Mouse (Mus musculus): ENCODE measurements around the gene Clcn1.

The Clcn1 gene

DNA sequence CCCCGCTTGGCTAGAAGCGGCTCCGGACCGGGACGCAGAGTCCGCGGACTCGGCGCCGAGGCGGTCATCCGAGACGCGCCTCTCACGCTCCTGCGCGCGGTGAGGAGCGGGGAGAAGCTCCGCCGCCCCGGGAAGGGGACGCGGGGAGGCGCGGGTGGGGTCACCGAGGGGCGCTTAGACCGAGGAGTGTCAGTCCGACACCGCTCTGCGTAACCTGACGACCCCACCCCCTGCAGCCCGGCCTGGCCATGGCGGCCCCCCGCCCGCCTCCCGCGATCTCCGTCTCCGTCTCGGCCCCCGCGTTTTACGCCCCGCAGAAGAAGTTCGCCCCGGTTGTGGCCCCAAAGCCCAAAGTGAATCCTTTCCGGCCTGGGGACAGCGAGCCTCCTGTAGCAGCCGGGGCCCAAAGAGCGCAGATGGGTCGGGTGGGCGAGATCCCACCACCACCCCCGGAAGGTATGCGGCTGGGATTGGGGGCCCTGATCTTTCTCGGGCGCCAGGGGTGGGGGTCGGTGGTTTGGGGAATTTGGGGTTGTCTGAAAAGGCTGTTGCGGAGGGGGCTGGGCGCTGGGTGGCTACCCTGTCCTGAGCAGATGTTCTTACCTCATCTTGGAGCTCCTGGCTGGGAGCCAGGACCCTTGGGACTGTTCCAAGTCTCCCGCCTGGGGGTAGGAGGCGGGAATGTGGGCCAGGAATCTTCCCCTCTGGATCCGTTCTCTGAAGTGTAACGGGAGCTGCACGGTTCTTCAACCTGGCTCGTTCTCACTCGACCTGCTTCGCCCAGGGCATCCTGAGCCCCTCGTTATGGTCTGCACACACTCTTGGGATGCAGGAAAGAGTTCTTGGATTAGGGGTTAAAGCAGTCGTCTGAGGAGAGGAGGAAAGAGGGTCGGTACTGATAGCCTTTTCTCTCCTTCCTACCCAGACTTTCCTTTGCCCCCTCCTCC is 63.8 kb downstream of the Clcn1 start:
- no peaks in the 10 kb centered on the region for H3K9me3 ChIP-seq (ENCODE audit: low read length)
- H3K4me1 ChIP-seq (replicated peaks; ENCODE audit: low read depth, low read length): peaks cover 30% of the 10 kb centered on the region
- no peak for TF ChIP-seq POU5F1 (IDR thresholded peaks at IDR 0.05; ENCODE audit: borderline replicate concordance, low read length)
- no peak for TF ChIP-seq NANOG (IDR thresholded peaks at IDR 0.05; ENCODE audit: borderline replicate concordance, low read length)
- no peak for TF ChIP-seq CTCF (conservative IDR thresholded peaks at IDR 0.05; ENCODE audit: low read length)
- H3K4me3 ChIP-seq (replicated peaks; ENCODE audit: low read length): peak overlapping the region; percentile 85
- H3K36me3 ChIP-seq (ENCODE audit: insufficient read depth, low read length): no peaks in the 10 kb centered on the region; the same call in 1 of the 2 replicates
- peaks cover 64% of the 10 kb centered on the region for H3K27me3 ChIP-seq (ENCODE audit: insufficient read depth, low read length)

GRCm38 (mm10) chr6:42350968-42351775 is 64.7 kb downstream of the Clcn1 start:
- H3K9me3 ChIP-seq (ENCODE audit: low read length): no peaks in the 10 kb centered on the region
- peak overlapping the region; percentile 85 for H3K4me3 ChIP-seq (replicated peaks; ENCODE audit: low read length)
- TF ChIP-seq CTCF (conservative IDR thresholded peaks at IDR 0.05; ENCODE audit: low read length) (no peak), NANOG (IDR thresholded peaks at IDR 0.05; ENCODE audit: borderline replicate concordance, low read length) (no peak), POU5F1 (IDR thresholded peaks at IDR 0.05; ENCODE audit: borderline replicate concordance, low read length) (no peak)
- H3K36me3 ChIP-seq (ENCODE audit: insufficient read depth, low read length): peaks cover 7% of the 10 kb centered on the region
- H3K27me3 ChIP-seq (ENCODE audit: insufficient read depth, low read length): peaks cover 66% of the 10 kb centered on the region
- peaks cover 30% of the 10 kb centered on the region for H3K4me1 ChIP-seq (replicated peaks; ENCODE audit: low read depth, low read length)

GRCm38 (mm10) chr6:42351776-42352485 is 65.4 kb downstream of the Clcn1 start:
- no peak for TF ChIP-seq NANOG (IDR thresholded peaks at IDR 0.05; ENCODE audit: borderline replicate concordance, low read length)
- no peak for TF ChIP-seq POU5F1 (IDR thresholded peaks at IDR 0.05; ENCODE audit: borderline replicate concordance, low read length)
- TF ChIP-seq CTCF (conservative IDR thresholded peaks at IDR 0.05; ENCODE audit: low read length): no peak
- no peak overlapping the region for H3K4me3 ChIP-seq (replicated peaks; ENCODE audit: low read length)
- no peaks in the 10 kb centered on the region for H3K9me3 ChIP-seq (ENCODE audit: low read length)
- H3K4me1 ChIP-seq (replicated peaks; ENCODE audit: low read depth, low read length): peaks cover 34% of the 10 kb centered on the region
- peaks cover 71% of the 10 kb centered on the region for H3K27me3 ChIP-seq (ENCODE audit: insufficient read depth, low read length)
- peaks cover 12% of the 10 kb centered on the region for H3K36me3 ChIP-seq (ENCODE audit: insufficient read depth, low read length)

- Histone ChIP-seq H3K9me3 (ENCODE audit: low read length) (no peaks in the 10 kb centered on the region), H3K4me1 (replicated peaks; ENCODE audit: low read depth, low read length) (peaks cover 39% of the 10 kb centered on the region), H3K4me3 (replicated peaks; ENCODE audit: low read length) (no peak overlapping the region), H3K27me3 (ENCODE audit: insufficient read depth, low read length) (peaks cover 73% of the 10 kb centered on the region), H3K36me3 (ENCODE audit: insufficient read depth, low read length) (peaks cover 16% of the 10 kb centered on the region)
- no peak for TF ChIP-seq POU5F1 (IDR thresholded peaks at IDR 0.05; ENCODE audit: borderline replicate concordance, low read length)
- no peak for TF ChIP-seq CTCF (conservative IDR thresholded peaks at IDR 0.05; ENCODE audit: low read length)
- TF ChIP-seq NANOG (IDR thresholded peaks at IDR 0.05; ENCODE audit: borderline replicate concordance, low read length): no peak
Measured at GRCm38 (mm10) chr6:42352486-42352846, 66.0 kb downstream of the Clcn1 start.

- Histone ChIP-seq H3K9me3 (ENCODE audit: low read length) (no peaks in the 10 kb centered on the region), H3K4me3 (replicated peaks; ENCODE audit: low read length) (no peak overlapping the region), H3K4me1 (replicated peaks; ENCODE audit: low read depth, low read length) (peaks cover 39% of the 10 kb centered on the region), H3K36me3 (ENCODE audit: insufficient read depth, low read length) (peaks cover 23% of the 10 kb centered on the region), H3K27me3 (ENCODE audit: insufficient read depth, low read length) (peaks cover 74% of the 10 kb centered on the region)
- TF ChIP-seq POU5F1 (IDR thresholded peaks at IDR 0.05; ENCODE audit: borderline replicate concordance, low read length) (no peak), CTCF (conservative IDR thresholded peaks at IDR 0.05; ENCODE audit: low read length) (no peak), NANOG (IDR thresholded peaks at IDR 0.05; ENCODE audit: borderline replicate concordance, low read length) (no peak)
Measured at GRCm38 (mm10) chr6:42353180-42353579, 66.7 kb downstream of the Clcn1 start.

GRCm38 (mm10) chr6:42354076-42355019 is 67.9 kb downstream of the Clcn1 start:
- Histone ChIP-seq H3K9me3 (ENCODE audit: low read length) (no peaks in the 10 kb centered on the region), H3K4me3 (replicated peaks; ENCODE audit: low read length) (no peak overlapping the region), H3K27me3 (ENCODE audit: insufficient read depth, low read length) (peaks cover 64% of the 10 kb centered on the region), H3K36me3 (ENCODE audit: insufficient read depth, low read length) (peaks cover 30% of the 10 kb centered on the region), H3K4me1 (replicated peaks; ENCODE audit: low read depth, low read length) (peaks cover 29% of the 10 kb centered on the region)
- no peak for TF ChIP-seq CTCF (conservative IDR thresholded peaks at IDR 0.05; ENCODE audit: low read length)
- TF ChIP-seq NANOG (IDR thresholded peaks at IDR 0.05; ENCODE audit: borderline replicate concordance, low read length): no peak
- TF ChIP-seq POU5F1 (IDR thresholded peaks at IDR 0.05; ENCODE audit: borderline replicate concordance, low read length): no peak

- Histone ChIP-seq H3K4me1 (replicated peaks; ENCODE audit: low read depth, low read length) (peaks cover 26% of the 10 kb centered on the region), H3K4me3 (replicated peaks; ENCODE audit: low read length) (no peak overlapping the region), H3K9me3 (ENCODE audit: low read length) (no peaks in the 10 kb centered on the region), H3K27me3 (ENCODE audit: insufficient read depth, low read length) (peaks cover 63% of the 10 kb centered on the region), H3K36me3 (ENCODE audit: insufficient read depth, low read length) (peaks cover 37% of the 10 kb centered on the region)
- TF ChIP-seq NANOG (IDR thresholded peaks at IDR 0.05; ENCODE audit: borderline replicate concordance, low read length) (no peak), POU5F1 (IDR thresholded peaks at IDR 0.05; ENCODE audit: borderline replicate concordance, low read length) (no peak), CTCF (conservative IDR thresholded peaks at IDR 0.05; ENCODE audit: low read length) (no peak)
Measured at GRCm38 (mm10) chr6:42355366-42355765, 68.9 kb downstream of the Clcn1 start.

All from E14TG2a.4 (cell line).